Mouse (Mus musculus) spleen, adult 2 months (tissue): ENCODE measurements around the gene Dnajc5.

Experiments
- CTCF ChIP-seq: fragments of 200-500 bp; IDR thresholded peaks from 2 replicates; pipeline ENCODE4 v1.5.1; 2011; ENCODE audit warnings: mild to moderate bottlenecking, inconsistent platforms; ENCODE audit not compliant: insufficient read depth, insufficient read length, insufficient replicate concordance; ENCODE audit errors: extremely low read depth
- POLR2A ChIP-seq: fragments of 200-500 bp; IDR thresholded peaks from 2 replicates; pipeline ENCODE4 v1.6.1; 2011; ENCODE audit warnings: low read depth, low read length, inconsistent platforms

DNA sequence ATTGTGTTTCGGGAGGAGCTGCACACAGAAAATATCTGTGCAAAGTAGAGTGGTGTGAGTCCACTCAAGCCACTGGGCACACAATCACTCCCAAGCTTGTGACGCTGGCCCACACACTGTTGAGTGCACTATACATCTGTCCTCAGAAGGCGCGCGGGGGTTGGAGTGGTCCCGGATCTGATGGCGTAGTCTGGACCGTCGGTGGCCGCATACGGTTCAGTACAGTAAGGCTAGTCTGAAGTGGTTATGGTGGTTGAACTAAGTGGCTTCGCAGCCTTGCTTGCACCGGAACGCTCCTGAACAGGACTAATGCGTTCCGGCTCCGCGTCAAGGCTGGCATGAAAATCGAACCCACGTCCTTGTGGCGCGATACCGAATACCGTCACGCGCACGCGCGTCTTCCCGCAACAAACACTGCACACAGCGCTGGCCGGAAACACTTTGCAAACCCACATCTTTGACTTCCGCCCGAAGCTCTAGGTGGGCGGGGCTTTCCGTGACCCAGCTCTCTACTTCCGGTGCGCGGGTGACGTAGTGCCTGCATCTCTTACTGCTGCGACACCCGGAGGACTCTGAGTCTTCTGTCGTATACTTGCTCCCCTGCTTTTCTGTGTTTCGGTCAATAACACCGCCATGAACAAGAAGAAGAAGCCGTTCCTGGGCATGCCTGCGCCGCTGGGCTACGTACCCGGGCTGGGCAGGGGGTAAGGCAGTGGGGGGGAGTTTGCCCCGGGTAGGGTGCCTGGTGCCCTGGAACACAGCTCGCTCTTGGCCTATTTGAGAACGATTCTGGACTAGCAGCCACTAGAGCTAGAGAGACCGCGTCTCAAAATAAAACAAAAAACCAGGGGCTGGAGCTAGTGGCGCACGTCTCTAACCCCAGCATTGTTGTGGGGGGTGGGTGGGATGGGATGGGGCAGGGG is 80.8 kb downstream of the Dnajc5 start:
- no peak for TF ChIP-seq CTCF
- TF ChIP-seq POLR2A = peak; percentile 78
